Mouse (Mus musculus): ENCODE data around the gene Olfr479.

- no peak for TF ChIP-seq POLR2A (IDR thresholded peaks at IDR 0.05; ENCODE audit: extremely low read depth, insufficient read depth, low read length)
- no peak for TF ChIP-seq CTCF (IDR thresholded peaks at IDR 0.05; ENCODE audit: low read depth, low read length)
Observed at GRCm38 (mm10) chr7:108067246-108067645, 16.8 kb downstream of the Olfr479 start, which contains the start of gene Olfr480.

Measured in liver, adult 2 months (tissue).